Mouse (Mus musculus) heart, adult 2 months (tissue): ENCODE measurements around the gene Syn1. TPM values are rescaled to one million over a fixed set of nuclear protein-coding genes. Genes with fewer than 3 reads are reported as not detected.

Source experiments
- DNase-seq, 2 experiments: peaks; one replicate each; pipeline ENCODE4 v3.0.0; 2021
- H3K27ac ChIP-seq: fragments of 200-600 bp; 2 replicates; pipeline ENCODE4 v1.8.1; 2022
- H3K27me3 ChIP-seq: fragments of 200-500 bp; 2 replicates; pipeline ENCODE4 v1.6.1; 2012; ENCODE audit warnings: mild to moderate bottlenecking, low read length, inconsistent platforms, mixed read lengths; ENCODE audit not compliant: control insufficient read depth, insufficient read depth
- H3K36me3 ChIP-seq: fragments of 200-500 bp; 2 replicates; pipeline ENCODE4 v1.6.1; 2012; ENCODE audit warnings: low read length, inconsistent platforms; ENCODE audit not compliant: control insufficient read depth, insufficient read depth
- H3K4me1 ChIP-seq: fragments of 200-500 bp; 2 replicates; pipeline ENCODE4 v1.6.1; 2011; ENCODE audit warnings: low read length; ENCODE audit not compliant: control insufficient read depth, insufficient read depth
- H3K4me3 ChIP-seq: fragments of 200-600 bp; 2 replicates; pipeline ENCODE4 v1.8.1; 2022
- H3K79me2 ChIP-seq: fragments of 200-500 bp; replicated peaks from 2 replicates; pipeline ENCODE4 v1.6.1; 2012; ENCODE audit warnings: mild to moderate bottlenecking, inconsistent platforms, low read length, moderate library complexity, mixed read lengths; ENCODE audit not compliant: control insufficient read depth, insufficient read depth
- H3K9ac ChIP-seq: fragments of 200-500 bp; 2 replicates; pipeline ENCODE4 v1.6.1; 2012; ENCODE audit warnings: low read depth, mild to moderate bottlenecking, control low read depth, inconsistent platforms, low read length, mixed read lengths
- CTCF ChIP-seq: fragments of 200-600 bp; IDR thresholded peaks from 2 replicates; pipeline ENCODE4 v1.8.1; 2022; ENCODE audit warnings: antibody characterized with exemption, mild to moderate bottlenecking, moderate library complexity
- EP300 ChIP-seq: fragments of 200-500 bp; IDR thresholded peaks from 2 replicates; pipeline ENCODE4 v1.6.1; 2011; ENCODE audit warnings: low read depth, low read length, control low read depth; ENCODE audit not compliant: insufficient read depth
- POLR2A ChIP-seq: fragments of 200-500 bp; IDR thresholded peaks from 2 replicates; pipeline ENCODE4 v1.6.1; 2011; ENCODE audit warnings: mild to moderate bottlenecking, low read depth, low read length, control low read depth; ENCODE audit not compliant: insufficient read depth
- WGBS: fragments of 180-500 bp; shearing (Covaris S2); methylation state at CpG from one replicate; pipeline ENCODE4 v1.1.7; 2018; 5-methylcytosine and 5-hydroxymethylcytosine counted together
- intact Hi-C: fragments of 180-260 bp; cut with DNase I; formaldehyde crosslinking; loops from one replicate; pipeline ENCODE4 v1.15.1; 2025
- polyA plus RNA-seq: library from polyadenylated mRNA; depleted of rRNA; stranded (reverse); fragments of >200 nt; gene quantifications from 2 replicates; pipeline ENCODE4 v1.2.3, GENCODE M21; 2012
- total RNA-seq, 2 experiments: library from RNA; stranded (reverse); gene quantifications; 2 replicates each; pipeline ENCODE4 v1.2.3; 2021

Syn1 gene
- total and polyA plus RNA-seq, 3 experiments: 0.16 to 0.57 (median 0.31) TPM

DNA sequence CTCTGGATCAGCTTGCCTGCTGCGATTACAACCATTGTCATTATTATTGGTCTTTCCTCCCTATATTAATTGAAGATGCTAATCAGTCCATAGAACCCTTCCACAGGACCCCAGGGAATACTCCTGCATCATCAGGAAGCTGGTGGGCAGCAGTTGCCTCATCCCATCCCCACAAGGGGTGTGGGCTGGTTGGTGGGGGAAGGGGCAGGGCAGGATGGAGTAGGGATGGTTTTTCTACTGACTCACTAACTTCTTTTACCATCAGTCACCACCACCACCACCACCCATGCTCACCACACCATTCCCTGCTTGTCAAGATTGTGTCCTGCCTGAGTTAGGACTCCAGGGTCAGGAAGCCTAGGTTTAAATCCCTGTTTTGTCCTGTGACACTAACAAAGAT lies 51.6 kb downstream of the Syn1 start:
- intact Hi-C loops: loop anchor here (10.0 kb wide), 1 partner anchor 184 kb away; the partner anchor contains the start of gene Cdk16
- 78% methylated on average over 1 of the region's 1 CpGs for WGBS
- no peak for DNase-seq
- no peak overlapping the region for H3K9ac ChIP-seq
- H3K27me3 ChIP-seq: no peaks in the 10 kb centered on the region
- no peaks in the 10 kb centered on the region for H3K36me3 ChIP-seq
- no peaks in the 10 kb centered on the region for H3K79me2 ChIP-seq
- H3K27ac ChIP-seq: no peak overlapping the region
- no peak overlapping the region for H3K4me3 ChIP-seq
- TF ChIP-seq CTCF: no peak
- no peak for TF ChIP-seq EP300
- no peak for TF ChIP-seq POLR2A
- no peaks in the 10 kb centered on the region for H3K4me1 ChIP-seq

- Histone ChIP-seq H3K9ac (no peak overlapping the region), H3K4me1 (peaks cover 2% of the 10 kb centered on the region; the same call in 1 of the 2 replicates), H3K4me3 (no peak overlapping the region), H3K79me2 (no peaks in the 10 kb centered on the region), H3K27ac (no peak overlapping the region), H3K36me3 (no peaks in the 10 kb centered on the region), H3K27me3 (no peaks in the 10 kb centered on the region)
- intact Hi-C loops: loop anchor here (10.0 kb wide), 1 partner anchor 183 kb away; the partner anchor contains the start of gene Cdk16
- TF ChIP-seq CTCF (no peak), EP300 (no peak), POLR2A (no peak)
- no peak for DNase-seq
- 70% methylated on average over 4 of the region's 4 CpGs for WGBS
Observed at GRCm38 (mm10) chrX:20868091-20868490, 52.7 kb downstream of the Syn1 start.

DNA sequence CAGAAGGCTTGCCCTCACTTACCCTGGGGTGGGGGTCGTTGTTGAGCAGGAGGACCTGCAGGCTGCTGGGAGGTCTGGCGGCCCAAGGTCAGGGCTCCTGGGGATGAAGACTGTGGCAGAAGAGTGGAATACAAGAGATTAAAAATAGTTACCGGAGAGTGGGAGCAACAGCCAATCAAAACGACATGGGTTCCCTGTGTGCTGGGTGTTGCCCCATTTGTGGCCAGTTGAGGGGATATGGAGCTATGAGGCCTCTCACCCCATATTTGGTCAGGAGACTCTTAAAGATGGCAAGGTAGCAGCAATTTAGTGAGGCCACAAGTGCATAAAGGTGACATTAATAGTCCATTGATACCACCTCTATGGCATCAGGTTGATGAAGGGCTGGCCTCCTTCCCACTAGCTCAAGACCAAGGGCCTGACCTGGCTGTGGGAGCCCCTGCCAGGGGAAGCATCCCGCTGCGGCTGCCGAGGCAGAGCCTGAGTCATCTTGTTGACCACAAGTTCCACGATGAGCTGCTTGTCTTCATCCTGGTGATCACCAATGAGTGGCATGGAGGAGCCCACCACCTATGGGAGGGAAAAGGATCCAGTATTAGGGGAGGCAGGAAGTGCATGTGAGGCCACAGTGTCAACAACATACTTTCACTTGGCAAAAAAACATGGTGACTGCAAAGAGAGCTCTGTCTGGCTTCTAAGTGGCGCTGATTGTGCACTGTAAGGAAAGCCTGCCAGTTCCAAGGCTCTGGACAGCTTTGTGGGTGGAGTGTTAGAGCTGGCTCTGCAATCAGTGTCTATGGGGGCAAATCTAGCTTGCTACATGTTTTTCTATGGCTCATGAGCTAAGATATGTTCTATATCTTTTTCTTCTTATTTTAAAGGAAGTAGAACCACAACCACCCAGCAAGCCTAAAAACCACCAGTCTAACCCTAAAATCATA lies 57.4 kb downstream of the Syn1 start:
- Histone ChIP-seq H3K9ac (no peak overlapping the region), H3K4me3 (no peak overlapping the region)
- intact Hi-C loops: loop anchor here (10.0 kb wide), 1 partner anchor 179 kb away; the partner anchor contains the start of gene Cdk16

DNA sequence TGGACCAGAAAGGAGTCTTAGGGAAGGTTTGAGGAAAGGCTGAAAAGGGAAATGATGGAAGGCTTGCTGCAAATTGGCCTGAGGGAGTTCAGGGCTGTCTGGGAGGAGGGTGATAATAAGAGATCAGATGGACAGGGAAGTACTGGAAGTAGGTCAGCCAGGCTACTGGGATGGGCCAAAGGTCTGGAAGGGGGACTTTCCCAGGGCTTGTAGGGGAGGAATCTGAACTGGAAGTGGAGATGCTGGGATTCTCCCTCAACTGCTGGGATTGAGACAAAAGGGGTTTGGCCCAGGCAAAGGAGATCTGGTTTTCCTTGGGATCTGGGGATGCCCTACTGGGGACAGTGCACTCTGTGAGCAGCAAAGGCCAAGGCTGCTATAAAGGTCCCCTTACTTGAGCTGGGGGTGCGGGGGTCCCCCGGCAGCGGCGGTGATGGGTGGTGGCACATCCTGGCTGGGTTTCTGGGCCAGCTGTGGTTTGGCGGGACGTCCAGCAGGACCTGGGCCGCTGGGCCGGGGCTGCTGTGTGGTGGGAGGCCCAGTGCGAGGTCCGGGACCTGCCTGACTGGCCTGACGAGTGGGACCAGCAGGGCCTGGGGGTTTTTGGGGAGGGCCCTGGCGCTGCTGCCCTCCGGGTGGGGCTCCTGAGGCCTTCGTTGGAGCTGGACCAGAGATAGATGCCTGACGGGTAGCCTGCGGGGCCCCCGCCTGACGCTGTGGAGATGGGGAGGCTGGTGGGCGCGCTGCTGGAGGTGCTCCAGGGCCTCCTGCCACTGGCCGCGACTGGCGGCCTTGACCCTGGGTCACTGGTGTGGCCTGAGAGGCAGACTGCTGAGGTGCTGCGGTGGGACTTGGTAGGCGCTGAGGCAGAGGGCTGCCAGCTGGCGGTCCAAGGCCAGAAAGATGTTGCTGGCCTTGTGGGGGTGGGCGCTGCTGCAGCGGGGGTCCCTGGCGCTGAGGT lies 58.4 kb downstream of the Syn1 start:
- 42% methylated on average over 29 of the region's 29 CpGs for WGBS
- peak overlapping the region; percentile 42 for H3K9ac ChIP-seq
- no peaks in the 10 kb centered on the region for H3K36me3 ChIP-seq
- H3K79me2 ChIP-seq: no peaks in the 10 kb centered on the region
- H3K27me3 ChIP-seq: no peaks in the 10 kb centered on the region
- intact Hi-C loops: loop anchor here (10.0 kb wide), 1 partner anchor 178 kb away; the partner anchor contains the start of gene Cdk16
- DNase-seq: peak; percentile 28 to 43
- no peak overlapping the region for H3K4me3 ChIP-seq
- no peak for TF ChIP-seq POLR2A
- TF ChIP-seq EP300: no peak
- TF ChIP-seq CTCF: no peak
- H3K4me1 ChIP-seq: peaks cover 2% of the 10 kb centered on the region
- H3K27ac ChIP-seq: peak overlapping the region; percentile 56

More for the DNA sequence above, 57.4 kb downstream of the Syn1 start:
- H3K79me2 ChIP-seq: no peaks in the 10 kb centered on the region
- no peaks in the 10 kb centered on the region for H3K36me3 ChIP-seq
- H3K27ac ChIP-seq: peak overlapping the region; percentile 56
- H3K27me3 ChIP-seq: no peaks in the 10 kb centered on the region
- H3K4me1 ChIP-seq: peaks cover 2% of the 10 kb centered on the region
- TF ChIP-seq POLR2A: no peak
- TF ChIP-seq EP300: no peak
- no peak for TF ChIP-seq CTCF
- DNase-seq: peak in 1 of 2 experiments; percentile 19
- 55% methylated on average over 9 of the region's 9 CpGs for WGBS

DNA sequence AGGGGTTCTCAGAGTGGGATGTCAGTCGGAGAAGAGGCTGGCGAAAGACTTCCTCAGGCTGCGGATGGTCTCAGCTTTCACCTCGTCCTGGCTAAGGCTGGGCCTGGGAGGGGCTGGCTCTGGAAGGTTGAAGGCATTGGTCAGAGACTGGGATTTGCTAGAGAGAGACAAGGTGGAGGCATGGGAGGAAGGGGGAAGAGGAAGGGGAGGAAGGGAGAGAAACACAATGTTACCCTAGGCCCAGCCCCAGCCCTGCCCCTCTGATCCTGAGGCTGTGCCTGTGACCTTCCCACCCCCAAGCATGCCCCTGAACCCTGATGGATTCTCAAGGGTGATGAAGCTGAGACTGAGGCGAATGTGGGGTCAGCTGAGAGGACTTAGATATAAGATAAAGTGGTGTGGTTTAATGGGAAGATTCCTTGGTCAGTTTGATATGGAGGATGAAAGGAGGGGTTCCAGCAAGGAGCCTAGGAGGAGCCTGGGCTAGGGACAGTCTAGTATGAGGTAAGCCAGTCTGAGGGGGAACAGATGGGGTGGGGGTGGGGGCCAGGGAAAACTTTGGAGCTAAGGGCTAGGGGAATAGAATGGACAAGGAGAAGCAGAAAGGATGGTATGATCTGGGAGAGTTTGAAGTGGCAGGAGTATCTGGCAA lies 59.2 kb downstream of the Syn1 start:
- H3K4me3 ChIP-seq: no peak overlapping the region
- H3K9ac ChIP-seq: no peak overlapping the region
- no peak for DNase-seq
- intact Hi-C loops: loop anchor here (10.0 kb wide), 1 partner anchor 177 kb away; the partner anchor contains the start of gene Cdk16
- TF ChIP-seq CTCF (no peak), EP300 (no peak), POLR2A (no peak)
- 54% methylated on average over 5 of the region's 5 CpGs for WGBS
- no peaks in the 10 kb centered on the region for H3K36me3 ChIP-seq
- H3K4me1 ChIP-seq: peaks cover 2% of the 10 kb centered on the region
- no peaks in the 10 kb centered on the region for H3K79me2 ChIP-seq
- no peak overlapping the region for H3K27ac ChIP-seq
- no peaks in the 10 kb centered on the region for H3K27me3 ChIP-seq
